Mouse (Mus musculus) naive thymus-derived CD4-positive, alpha-beta T cell, adult 5 months (primary cell): ENCODE results near the gene Fam196b. TPM values are rescaled to one million over a fixed set of nuclear protein-coding genes. Genes with fewer than 3 reads are reported as not detected.

Experiments
- polyA plus RNA-seq: library from polyadenylated mRNA; unstranded; fragments of 100-300 nt; shearing (Covaris generic); gene quantifications from one replicate; pipeline ENCODE4 v1.2.1, GENCODE M21; 2017

Gene Fam196b
- 4.5 TPM for polyA plus RNA-seq

GRCm38 (mm10) chr11:34314534-34315379, at the start of gene Fam196b:
TSS of gene Fam196b (plus strand) at chr11:34314822.

Other genes with a start within 250 kb of the Fam196b start
- gene 4930469K13Rik, start 216.3 kb upstream of the Fam196b start, polyA plus RNA-seq: not detected
- gene Foxi1, start 106.7 kb upstream of the Fam196b start, polyA plus RNA-seq: not detected